Mouse (Mus musculus) embryo, embryonic 11.5 days (tissue): ENCODE results near the gene Hsd17b3.
A peak's percentile ranks its signal among the peaks of the same experiment; 100 is the strongest.
"Not testable (repeated sequence)": the region's sequence is repeated elsewhere in the genome, so short reads cannot be mapped to it uniquely, and the experiment has no call there.

Experiments used
- DNase-seq: peaks from one replicate; pipeline ENCODE4 v3.0.0-alpha.2; 2012; ENCODE audit warnings: low read depth, low spot score

The Hsd17b3 gene

GRCm38 (mm10) chr13:64083331-64083730 is 5.7 kb downstream of the Hsd17b3 start:
- DNase-seq, result no peak

- DNase-seq, result peak; percentile 11
Observed at GRCm38 (mm10) chr13:64081012-64081919, 7.8 kb downstream of the Hsd17b3 start.

- DNase-seq, result no peak
Observed at GRCm38 (mm10) chr13:64077591-64077990, 11.4 kb downstream of the Hsd17b3 start.

- no peak for DNase-seq
Observed at GRCm38 (mm10) chr13:64076074-64076473, 13.0 kb downstream of the Hsd17b3 start.

- DNase-seq, result no peak
Observed at GRCm38 (mm10) chr13:64066653-64067052, 22.4 kb downstream of the Hsd17b3 start.

GRCm38 (mm10) chr13:64064276-64064675 is 24.8 kb downstream of the Hsd17b3 start:
- no peak for DNase-seq

- no peak for DNase-seq
Observed at GRCm38 (mm10) chr13:64060935-64061506, 28.0 kb downstream of the Hsd17b3 start.

GRCm38 (mm10) chr13:64053959-64054358 is 35.1 kb downstream of the Hsd17b3 start:
- no peak for DNase-seq

- not testable (repeated sequence) for DNase-seq
Observed at GRCm38 (mm10) chr13:64052281-64052680, 36.7 kb downstream of the Hsd17b3 start.

- DNase-seq, result no peak
Observed at GRCm38 (mm10) chr13:64050895-64051294, 38.1 kb downstream of the Hsd17b3 start.

- no peak for DNase-seq
Observed at GRCm38 (mm10) chr13:64049535-64049934, 39.5 kb downstream of the Hsd17b3 start.

GRCm38 (mm10) chr13:64048467-64048866 is 40.6 kb downstream of the Hsd17b3 start:
- DNase-seq, result no peak

- no peak for DNase-seq
Observed at GRCm38 (mm10) chr13:64039976-64040375, 49.1 kb downstream of the Hsd17b3 start.

GRCm38 (mm10) chr13:64038114-64038513 is 50.9 kb downstream of the Hsd17b3 start:
- no peak for DNase-seq

GRCm38 (mm10) chr13:64036079-64037011 is 52.7 kb downstream of the Hsd17b3 start:
- peak; percentile 85 for DNase-seq

- DNase-seq, result no peak
Observed at GRCm38 (mm10) chr13:64035036-64035435, 54.0 kb downstream of the Hsd17b3 start.

GRCm38 (mm10) chr13:64033921-64034320 is 55.1 kb downstream of the Hsd17b3 start:
- no peak for DNase-seq

GRCm38 (mm10) chr13:64033181-64033580 is 55.8 kb downstream of the Hsd17b3 start:
- DNase-seq, result no peak

GRCm38 (mm10) chr13:64031254-64031653 is 57.8 kb downstream of the Hsd17b3 start:
- no peak for DNase-seq

- no peak for DNase-seq
Observed at GRCm38 (mm10) chr13:64030792-64031191, 58.2 kb downstream of the Hsd17b3 start.

- no peak for DNase-seq
Observed at GRCm38 (mm10) chr13:64024803-64025202, 64.2 kb downstream of the Hsd17b3 start.
